24 mouse cellular contexts compared by ENCODE assay signal in the genomic region with DNA sequence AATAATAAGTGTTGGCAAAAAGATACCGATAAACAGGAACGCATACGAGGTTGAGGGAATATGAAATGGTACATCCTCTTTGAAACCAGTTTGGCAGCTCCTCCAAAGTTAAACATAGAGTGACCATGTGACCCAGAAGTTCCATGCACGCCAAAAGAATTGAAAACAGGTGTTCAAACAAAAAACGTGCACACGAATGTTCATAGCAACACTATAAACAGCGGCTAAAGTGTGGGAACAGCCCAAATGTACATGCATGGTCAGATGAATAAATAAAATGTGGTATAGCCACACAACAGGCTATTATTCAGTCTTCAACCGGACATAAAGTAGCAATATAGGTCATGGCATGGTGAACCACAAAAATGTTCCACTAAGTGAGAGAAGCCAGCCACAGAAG.
DNase-seq lines count a peak whose midpoint lies in the region; ATAC-seq lines count a peak whose summit lies in the region.
"Had no signal": no experiment of that assay in that cellular context is flagged by ENCODE, and none has a peak within 500 bp of the region (broad histone marks: within the 10 kb centered on the region; RNA-seq: fewer than 3 reads in every experiment).

No protein-coding gene starts in this region.

- 45% methylated on average over 8 of the region's 8 CpGs for WGBS in embryonic facial prominence, embryonic 14.5 days
- 50% methylated on average over 8 of the region's 8 CpGs for WGBS in stomach, embryonic 14.5 days
- 85% methylated on average over 8 of the region's 8 CpGs for WGBS in forebrain, embryonic 12.5 days

- H3K4me3 ChIP-seq in embryonic facial prominence, embryonic 14.5 days (ENCODE audit: low read depth, low read length) = no peak overlapping the region
- H3K4me3 ChIP-seq in stomach, embryonic 14.5 days (ENCODE audit: low read depth, low read length) = no peak overlapping the region
- no peak overlapping the region for H3K4me3 ChIP-seq in forebrain, embryonic 12.5 days (replicated peaks)
- H3K4me3 ChIP-seq: embryonic facial prominence, embryonic 13.5 days; heart, embryonic 15.5 days; layer of hippocampus, adult 2 months; midbrain, embryonic 12.5 days had no signal

- no peaks in the 10 kb centered on the region for H3K9me3 ChIP-seq in embryonic facial prominence, embryonic 14.5 days (ENCODE audit: control insufficient read depth, low read length)
- H3K9me3 ChIP-seq in stomach, embryonic 14.5 days (ENCODE audit: control insufficient read depth, low read depth, low read length) = no peaks in the 10 kb centered on the region
- no peaks in the 10 kb centered on the region for H3K9me3 ChIP-seq in forebrain, embryonic 12.5 days
- H3K9me3 ChIP-seq: embryonic facial prominence, embryonic 13.5 days; heart, embryonic 15.5 days; midbrain, embryonic 12.5 days had no signal

- no peaks in the 10 kb centered on the region for H3K27me3 ChIP-seq in embryonic facial prominence, embryonic 14.5 days (replicated peaks; ENCODE audit: control insufficient read depth, insufficient read depth, low read length)
- H3K27me3 ChIP-seq in stomach, embryonic 14.5 days (ENCODE audit: control insufficient read depth, insufficient read depth, low read length) = no peaks in the 10 kb centered on the region
- H3K27me3 ChIP-seq in forebrain, embryonic 12.5 days = no peaks in the 10 kb centered on the region
- H3K27me3 ChIP-seq: embryonic facial prominence, embryonic 13.5 days; heart, embryonic 15.5 days; midbrain, embryonic 12.5 days; Patski had no signal

- peak; percentile 12 for DNase-seq in lung, postnatal 25 days (ENCODE audit: low spot score)
- DNase-seq in lung, postnatal 14 days = no peak
- DNase-seq in embryonic facial prominence, embryonic 14.5 days (ENCODE audit: low spot score) = peak; percentile 63
- DNase-seq in kidney, adult 9 months = no peak
- DNase-seq: adrenal gland, adult 8-10 months; cerebellum, adult 11-12 months; cerebellum, postnatal 14 days; gastrocnemius, postnatal 36 days; heart, postnatal 36 days; kidney, postnatal 25 days; liver, postnatal 0 days; thymus, postnatal 25 days had no signal

- no peak overlapping the region for H3K9ac ChIP-seq in embryonic facial prominence, embryonic 14.5 days (ENCODE audit: low read depth, low read length)
- no peak overlapping the region for H3K9ac ChIP-seq in stomach, embryonic 14.5 days (replicated peaks; ENCODE audit: low read depth, low read length)
- no peak overlapping the region for H3K9ac ChIP-seq in forebrain, embryonic 12.5 days
- H3K9ac ChIP-seq: embryonic facial prominence, embryonic 13.5 days; heart, embryonic 15.5 days; hindbrain, embryonic 14.5 days; liver, postnatal 0 days; midbrain, embryonic 12.5 days had no signal

- H3K36me3 ChIP-seq in embryonic facial prominence, embryonic 14.5 days (ENCODE audit: control insufficient read depth, insufficient read depth, low read length) = no peaks in the 10 kb centered on the region
- no peaks in the 10 kb centered on the region for H3K36me3 ChIP-seq in stomach, embryonic 14.5 days (ENCODE audit: control insufficient read depth, insufficient read depth, low read length)
- no peaks in the 10 kb centered on the region for H3K36me3 ChIP-seq in forebrain, embryonic 12.5 days (replicated peaks)
- H3K36me3 ChIP-seq: embryonic facial prominence, embryonic 13.5 days; heart, embryonic 15.5 days; midbrain, embryonic 12.5 days had no signal

- no peak overlapping the region for H3K4me2 ChIP-seq in embryonic facial prominence, embryonic 14.5 days (ENCODE audit: low read depth, low read length)
- no peak overlapping the region for H3K4me2 ChIP-seq in stomach, embryonic 14.5 days (replicated peaks; ENCODE audit: low read depth, low read length)
- H3K4me2 ChIP-seq in forebrain, embryonic 12.5 days = no peak overlapping the region
- H3K4me2 ChIP-seq: embryonic facial prominence, embryonic 13.5 days; heart, embryonic 15.5 days; hindbrain, embryonic 14.5 days; liver, embryonic 11.5 days; midbrain, embryonic 12.5 days had no signal

- peaks cover 8% of the 10 kb centered on the region for H3K4me1 ChIP-seq in embryonic facial prominence, embryonic 14.5 days (ENCODE audit: control insufficient read depth, insufficient read depth, low read length)
- H3K4me1 ChIP-seq in stomach, embryonic 14.5 days (ENCODE audit: control insufficient read depth, insufficient read depth, low read length) = peaks cover 8% of the 10 kb centered on the region; the same call in 1 of the 2 replicates
- H3K4me1 ChIP-seq in forebrain, embryonic 12.5 days = peaks cover 16% of the 10 kb centered on the region
- H3K4me1 ChIP-seq: midbrain, embryonic 12.5 days had no signal

- H3K27ac ChIP-seq in embryonic facial prominence, embryonic 14.5 days (replicated peaks; ENCODE audit: low read depth, low read length) = no peak overlapping the region
- peak overlapping the region; percentile 36; the same call in 1 of the 2 replicates for H3K27ac ChIP-seq in stomach, embryonic 14.5 days (ENCODE audit: low read length)
- H3K27ac ChIP-seq in forebrain, embryonic 12.5 days = no peak overlapping the region
- H3K27ac ChIP-seq: embryonic facial prominence, embryonic 13.5 days; heart, embryonic 15.5 days; hindbrain, embryonic 14.5 days; layer of hippocampus, adult 2 months; midbrain, embryonic 12.5 days had no signal

- no peak; the same call in 1 of the 2 replicates for ATAC-seq in embryonic facial prominence, embryonic 14.5 days (ENCODE audit: low read depth)
- ATAC-seq in stomach, embryonic 14.5 days (ENCODE audit: insufficient number of reproducible peaks, insufficient read depth, low FRiP score, low read depth) = no peak
- no peak for ATAC-seq in forebrain, embryonic 12.5 days (ENCODE audit: low FRiP score)
- no peak for ATAC-seq in erythroid progenitor cell, adult 5-6 weeks (replicated peaks; ENCODE audit: low FRiP score, poor library complexity, severe bottlenecking)
- ATAC-seq: CD4-positive, CD25-positive, alpha-beta regulatory T cell, adult 4 months; inflammation-experienced regulatory T-cells, adult 6 months; liver, postnatal 0 days; Patski had no signal

Comparison
In these comparisons a context has a peak if more than half of its experiments do, and no peak if none do; other contexts are left out.
1. DNase-seq: peak in lung, postnatal 25 days (single experiment) and embryonic facial prominence, embryonic 14.5 days (single experiment); none in lung, postnatal 14 days (single experiment) and kidney, adult 9 months (single experiment).